Mouse (Mus musculus) olfactory bulb, adult 2 months (tissue): ENCODE results near the gene Ass1. TPM values are rescaled to one million over a fixed set of nuclear protein-coding genes. Genes with fewer than 3 reads are reported as not detected.

Experiments
- H3K27ac ChIP-seq: fragments of 200-500 bp; 2 replicates; pipeline ENCODE4 v1.5.1; 2012; ENCODE audit warnings: low read depth, low read length; ENCODE audit not compliant: insufficient read depth
- H3K4me1 ChIP-seq: fragments of 200-500 bp; 2 replicates; pipeline ENCODE4 v1.6.1; 2012; ENCODE audit warnings: low read length; ENCODE audit not compliant: control insufficient read depth, insufficient read depth
- H3K4me3 ChIP-seq: fragments of 200-500 bp; 2 replicates; pipeline ENCODE4 v1.5.1; 2012; ENCODE audit warnings: mild to moderate bottlenecking, low read depth, low read length, moderate library complexity; ENCODE audit not compliant: insufficient read depth
- CTCF ChIP-seq: fragments of 200-500 bp; IDR thresholded peaks from 2 replicates; pipeline ENCODE4 v1.5.1; 2012; ENCODE audit warnings: low read depth, mild to moderate bottlenecking, low read length, moderate library complexity; ENCODE audit not compliant: insufficient read depth
- POLR2A ChIP-seq: fragments of 200-500 bp; IDR thresholded peaks from 2 replicates; pipeline ENCODE4 v1.6.1; 2012; ENCODE audit warnings: mild to moderate bottlenecking, low read depth, low read length, moderate library complexity; ENCODE audit not compliant: insufficient read depth
- whole genome bisulfite sequencing: fragments of 180-500 bp; shearing (Covaris S2); methylation state at CpG from one replicate; pipeline ENCODE4 v1.1.7; 2018; 5-methylcytosine and 5-hydroxymethylcytosine counted together
- polyA plus RNA-seq: library from polyadenylated mRNA; stranded (reverse); fragments of >200 nt; gene quantifications from 2 replicates; pipeline ENCODE4 v1.2.4, GENCODE M21; 2012; ENCODE audit warnings: low replicate concordance; ENCODE audit not compliant: missing spikeins, insufficient read depth, insufficient read length

Gene Ass1
- polyA plus RNA-seq, 1 experiment, result not detected

DNA sequence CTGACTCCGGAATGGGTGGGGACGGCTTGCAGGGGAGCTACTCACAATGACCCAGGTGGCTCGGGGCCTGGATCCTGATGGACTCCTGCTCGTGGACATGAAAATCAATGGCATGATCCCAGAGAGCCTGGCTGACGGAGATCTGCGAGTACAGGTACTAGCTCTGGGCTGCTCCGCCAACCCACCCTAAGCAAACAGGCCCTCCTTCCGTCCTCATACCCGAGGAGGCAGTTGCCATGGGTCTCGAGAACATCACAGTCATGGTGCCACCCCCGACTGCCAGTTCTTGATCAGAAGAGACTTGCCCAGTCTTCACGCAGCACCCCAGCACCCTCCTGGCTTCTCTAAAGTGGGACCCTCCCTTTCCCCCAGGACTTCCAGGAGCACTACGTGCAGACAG lies 17.0 kb upstream of the Ass1 start:
- Histone ChIP-seq H3K4me1 (peaks cover 29% of the 10 kb centered on the region), H3K4me3 (no peak overlapping the region), H3K27ac (no peak overlapping the region)
- TF ChIP-seq CTCF (no peak), POLR2A (no peak)
- 92% methylated on average over 13 of the region's 13 CpGs for WGBS

DNA sequence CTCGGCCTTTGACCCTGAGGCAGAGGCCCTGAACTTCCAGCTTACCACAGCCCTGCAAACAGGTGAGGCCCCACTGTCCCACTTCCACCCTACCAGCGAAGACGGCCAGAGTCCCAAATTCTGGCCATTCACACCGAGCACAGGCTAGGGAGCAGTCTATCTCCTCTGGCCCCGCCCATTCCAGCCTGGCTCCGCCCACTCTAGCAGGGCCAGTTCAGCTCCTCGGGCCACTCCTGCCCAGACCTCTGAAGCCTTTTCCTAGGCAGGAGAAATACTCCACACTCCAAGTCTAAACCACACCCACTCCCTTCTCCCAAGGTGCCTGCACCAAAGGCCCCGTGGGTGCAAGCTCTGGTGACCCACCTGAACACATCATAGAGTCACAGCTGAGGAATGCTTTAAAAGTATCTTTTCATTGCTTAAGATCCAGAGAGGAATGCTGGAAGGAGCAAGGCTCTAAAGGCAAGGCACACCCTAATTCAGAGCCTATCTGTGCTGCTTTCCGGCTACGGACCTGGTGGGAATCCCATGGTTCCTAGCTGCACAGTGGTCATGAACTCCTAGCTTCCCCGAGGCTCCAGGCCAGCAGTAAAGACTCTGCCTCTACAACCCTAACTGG lies 16.3 kb upstream of the Ass1 start:
- 67% methylated on average over 11 of the region's 11 CpGs for WGBS
- Histone ChIP-seq H3K4me3 (no peak overlapping the region), H3K27ac (no peak overlapping the region), H3K4me1 (peaks cover 29% of the 10 kb centered on the region)
- no peak for TF ChIP-seq POLR2A
- TF ChIP-seq CTCF, result no peak

- WGBS, result 40% methylated on average over 8 of the region's 8 CpGs
- TF ChIP-seq POLR2A, result no peak
- no peak for TF ChIP-seq CTCF
- Histone ChIP-seq H3K27ac (no peak overlapping the region), H3K4me3 (no peak overlapping the region), H3K4me1 (peaks cover 29% of the 10 kb centered on the region)
These were observed 15.7 kb upstream of the Ass1 start for GRCm38 (mm10) chr2:31454280-31454679.

DNA sequence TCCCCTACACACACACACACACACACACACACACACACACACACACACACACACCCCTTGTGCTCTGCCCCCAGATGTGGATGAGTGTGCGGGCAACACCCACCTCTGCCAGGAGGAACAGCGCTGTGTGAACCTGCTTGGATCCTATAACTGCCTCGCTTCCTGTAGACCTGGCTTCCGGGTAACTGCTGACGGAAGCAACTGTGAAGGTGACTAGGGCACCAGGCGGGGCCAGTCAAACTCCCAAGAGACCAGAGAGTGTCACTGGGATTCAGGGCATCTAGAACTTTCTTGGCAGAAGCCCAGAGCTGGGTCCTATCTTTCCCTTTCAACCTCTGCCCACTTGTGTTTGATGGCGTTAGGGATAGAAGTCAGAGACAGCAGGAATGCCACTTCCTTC lies 14.6 kb upstream of the Ass1 start:
- Histone ChIP-seq H3K27ac (no peak overlapping the region), H3K4me1 (peaks cover 32% of the 10 kb centered on the region), H3K4me3 (no peak overlapping the region)
- TF ChIP-seq POLR2A, result no peak
- TF ChIP-seq CTCF, result no peak
- WGBS, result 94% methylated on average over 7 of the region's 7 CpGs

DNA sequence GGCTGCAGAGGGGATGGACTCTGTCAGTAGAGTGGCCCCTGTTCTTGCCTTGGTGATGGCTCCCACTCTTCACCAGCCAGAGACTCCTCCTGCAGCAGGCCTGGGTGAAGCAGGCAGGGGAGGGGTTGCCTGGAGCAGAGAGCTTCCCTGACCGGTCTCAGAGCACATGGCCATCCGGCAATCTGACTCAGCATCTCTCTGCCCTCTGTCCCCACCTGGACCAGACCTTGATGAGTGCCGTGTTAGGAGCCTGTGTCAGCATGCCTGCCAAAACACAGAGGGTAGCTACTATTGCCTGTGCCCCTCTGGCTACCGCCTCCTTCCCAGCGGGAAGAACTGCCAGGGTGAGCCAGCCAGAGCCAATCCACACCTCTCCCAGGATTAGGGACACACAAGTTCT lies 11.5 kb upstream of the Ass1 start:
- no peak for TF ChIP-seq CTCF
- no peak for TF ChIP-seq POLR2A

GRCm38 (mm10) chr2:31458989-31459936 lies 10.7 kb upstream of the Ass1 start:
- H3K4me3 ChIP-seq, result no peak overlapping the region
- H3K4me1 ChIP-seq, result peaks cover 15% of the 10 kb centered on the region
- TF ChIP-seq POLR2A (no peak), CTCF (no peak)
- WGBS, result 70% methylated on average over 16 of the region's 16 CpGs
- no peak overlapping the region for H3K27ac ChIP-seq

More for the DNA sequence above, 11.5 kb upstream of the Ass1 start:
- no peak overlapping the region for H3K27ac ChIP-seq
- 70% methylated on average over 5 of the region's 5 CpGs for WGBS
- H3K4me1 ChIP-seq, result peaks cover 20% of the 10 kb centered on the region
- no peak overlapping the region for H3K4me3 ChIP-seq

DNA sequence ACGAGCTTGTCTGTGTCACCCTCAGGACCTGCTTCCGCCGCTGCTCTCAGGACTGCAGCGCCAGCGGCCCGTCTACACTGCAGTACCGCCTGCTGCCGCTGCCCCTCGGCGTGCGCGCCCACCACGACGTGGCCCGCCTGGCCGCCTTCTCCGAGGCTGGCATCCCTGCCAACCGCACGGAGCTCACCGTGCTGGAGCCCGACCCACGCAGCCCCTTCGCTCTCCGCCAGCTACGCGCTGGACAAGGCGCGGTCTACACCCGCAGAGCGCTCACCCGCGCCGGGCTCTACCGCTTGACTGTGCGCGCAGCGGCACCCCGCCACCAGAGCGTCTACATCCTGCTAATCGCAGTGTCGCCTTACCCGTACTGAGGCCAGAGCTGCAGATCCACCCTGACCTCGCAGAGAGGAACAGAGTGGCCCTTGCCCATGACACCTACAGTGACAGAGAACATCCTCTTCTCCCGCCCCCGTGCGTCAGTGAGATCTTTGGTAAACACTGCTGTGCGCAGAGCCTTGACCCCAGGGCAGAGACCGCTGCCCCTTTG lies 9.9 kb upstream of the Ass1 start:
- TF ChIP-seq CTCF, result peak; percentile 80; the same call in 1 of the 2 replicates
- TF ChIP-seq POLR2A, result no peak
- Histone ChIP-seq H3K4me1 (peaks cover 8% of the 10 kb centered on the region), H3K27ac (no peak overlapping the region), H3K4me3 (peak overlapping the region; percentile 28)
- WGBS, result 9% methylated on average over 48 of the region's 48 CpGs

- no peak overlapping the region for H3K27ac ChIP-seq
- peaks cover 8% of the 10 kb centered on the region for H3K4me1 ChIP-seq
- no peak for TF ChIP-seq CTCF
- no peak for TF ChIP-seq POLR2A
- WGBS, result 91% methylated on average over 7 of the region's 7 CpGs
- H3K4me3 ChIP-seq, result no peak overlapping the region
These were observed 9.1 kb upstream of the Ass1 start for GRCm38 (mm10) chr2:31460920-31461319.

- Histone ChIP-seq H3K4me1 (peaks cover 8% of the 10 kb centered on the region), H3K27ac (no peak overlapping the region), H3K4me3 (no peak overlapping the region)
- 45% methylated on average over 8 of the region's 8 CpGs for WGBS
- no peak for TF ChIP-seq CTCF
- TF ChIP-seq POLR2A, result no peak
These were observed 8.0 kb upstream of the Ass1 start for GRCm38 (mm10) chr2:31462051-31462450.
